Mouse (Mus musculus): Measurements from ENCODE around the gene Dusp15. TPM values are rescaled to one million over a fixed set of nuclear protein-coding genes. Genes with fewer than 3 reads are reported as not detected.

Dusp15 gene
- polyA plus RNA-seq, 1 experiment from 2014 or later, result 8.8 TPM

- Histone ChIP-seq H3K4me3 (replicated peaks; ENCODE audit: low read depth, low read length) (no peak overlapping the region), H3K27ac (no peak overlapping the region), H3K27me3 (ENCODE audit: insufficient read depth, low read length) (no peaks in the 10 kb centered on the region), H3K9ac (ENCODE audit: low read depth, low read length) (no peak overlapping the region), H3K4me1 (replicated peaks; ENCODE audit: insufficient read depth, low read length) (peaks cover 3% of the 10 kb centered on the region; the same call in 1 of the 2 replicates), H3K36me3 (ENCODE audit: insufficient read depth, low read length) (no peaks in the 10 kb centered on the region), H3K4me2 (ENCODE audit: low read length) (no peak overlapping the region), H3K9me3 (replicated peaks; ENCODE audit: low read length) (no peaks in the 10 kb centered on the region)
- no peak for DNase-seq (ENCODE audit: low spot score)
- no peak for TF ChIP-seq CTCF (IDR thresholded peaks at IDR 0.05; ENCODE audit: low read depth)
- no peak for ATAC-seq (replicated peaks; ENCODE audit: low FRiP score, low read depth)
- 23% methylated on average over 7 of the region's 7 CpGs for WGBS
These were observed 38.0 kb downstream of the Dusp15 start for GRCm38 (mm10) chr2:152913471-152913870.

- DNase-seq (ENCODE audit: low spot score) (no peak), ATAC-seq (replicated peaks; ENCODE audit: low FRiP score, low read depth) (no peak)
- H3K27me3 ChIP-seq (ENCODE audit: insufficient read depth, low read length), result no peaks in the 10 kb centered on the region
- no peak overlapping the region for H3K4me2 ChIP-seq (ENCODE audit: low read length)
- TF ChIP-seq CTCF (IDR thresholded peaks at IDR 0.05; ENCODE audit: low read depth), result no peak
- no peak overlapping the region for H3K9ac ChIP-seq (ENCODE audit: low read depth, low read length)
- peaks cover 3% of the 10 kb centered on the region; the same call in 1 of the 2 replicates for H3K4me1 ChIP-seq (replicated peaks; ENCODE audit: insufficient read depth, low read length)
- H3K9me3 ChIP-seq (replicated peaks; ENCODE audit: low read length), result no peaks in the 10 kb centered on the region
- no peaks in the 10 kb centered on the region for H3K36me3 ChIP-seq (ENCODE audit: insufficient read depth, low read length)
- H3K4me3 ChIP-seq (replicated peaks; ENCODE audit: low read depth, low read length), result no peak overlapping the region
- no peak overlapping the region for H3K27ac ChIP-seq
- 32% methylated on average over 6 of the region's 6 CpGs for WGBS
These were observed 40.1 kb downstream of the Dusp15 start for GRCm38 (mm10) chr2:152911432-152911831.

GRCm38 (mm10) chr2:152911031-152911430 is 40.5 kb downstream of the Dusp15 start, which contains the start of gene Mylk2:
Gene Mylk2, plus strand, starts transcription at chr2:152911352.
- ATAC-seq (replicated peaks; ENCODE audit: low FRiP score, low read depth), result 0 out of 2 replicates have a peak, but pooled peaks have one; percentile 8
- Histone ChIP-seq H3K27me3 (ENCODE audit: insufficient read depth, low read length) (no peaks in the 10 kb centered on the region), H3K4me3 (replicated peaks; ENCODE audit: low read depth, low read length) (no peak within 1 kb of the TSS), H3K4me1 (replicated peaks; ENCODE audit: insufficient read depth, low read length) (peaks cover 3% of the 10 kb centered on the region; the same call in 1 of the 2 replicates), H3K9ac (ENCODE audit: low read depth, low read length) (no peak within 1 kb of the TSS), H3K36me3 (ENCODE audit: insufficient read depth, low read length) (no peaks in the 10 kb centered on the region), H3K9me3 (replicated peaks; ENCODE audit: low read length) (no peaks in the 10 kb centered on the region), H3K27ac (no peak within 1 kb of the TSS), H3K4me2 (ENCODE audit: low read length) (no peak within 1 kb of the TSS)
- DNase-seq (ENCODE audit: low spot score), result no peak
- no peak for TF ChIP-seq CTCF (IDR thresholded peaks at IDR 0.05; ENCODE audit: low read depth)
- 15% methylated on average over 12 of the region's 12 CpGs for WGBS

GRCm38 (mm10) chr2:152909848-152910247 is 41.6 kb downstream of the Dusp15 start:
- Histone ChIP-seq H3K9ac (ENCODE audit: low read depth, low read length) (no peak overlapping the region), H3K9me3 (replicated peaks; ENCODE audit: low read length) (no peaks in the 10 kb centered on the region), H3K27ac (no peak overlapping the region), H3K36me3 (ENCODE audit: insufficient read depth, low read length) (no peaks in the 10 kb centered on the region), H3K4me1 (replicated peaks; ENCODE audit: insufficient read depth, low read length) (peaks cover 10% of the 10 kb centered on the region), H3K4me3 (replicated peaks; ENCODE audit: low read depth, low read length) (no peak overlapping the region), H3K27me3 (ENCODE audit: insufficient read depth, low read length) (no peaks in the 10 kb centered on the region), H3K4me2 (ENCODE audit: low read length) (no peak overlapping the region)
- no peak for DNase-seq (ENCODE audit: low spot score)
- 56% methylated on average over 6 of the region's 6 CpGs for WGBS
- ATAC-seq (replicated peaks; ENCODE audit: low FRiP score, low read depth), result no peak
- TF ChIP-seq CTCF (IDR thresholded peaks at IDR 0.05; ENCODE audit: low read depth), result no peak

GRCm38 (mm10) chr2:152907114-152907943 is 44.2 kb downstream of the Dusp15 start:
- Histone ChIP-seq H3K27ac (no peak overlapping the region), H3K9ac (ENCODE audit: low read depth, low read length) (no peak overlapping the region), H3K4me1 (replicated peaks; ENCODE audit: insufficient read depth, low read length) (peaks cover 6% of the 10 kb centered on the region), H3K36me3 (ENCODE audit: insufficient read depth, low read length) (no peaks in the 10 kb centered on the region), H3K4me3 (replicated peaks; ENCODE audit: low read depth, low read length) (no peak overlapping the region), H3K4me2 (ENCODE audit: low read length) (no peak overlapping the region), H3K9me3 (replicated peaks; ENCODE audit: low read length) (no peaks in the 10 kb centered on the region), H3K27me3 (ENCODE audit: insufficient read depth, low read length) (no peaks in the 10 kb centered on the region)
- no peak for TF ChIP-seq CTCF (IDR thresholded peaks at IDR 0.05; ENCODE audit: low read depth)
- WGBS, result 50% methylated on average over 14 of the region's 14 CpGs
- DNase-seq (ENCODE audit: low spot score) (no peak), ATAC-seq (replicated peaks; ENCODE audit: low FRiP score, low read depth) (no peak)

- no peak for ATAC-seq (replicated peaks; ENCODE audit: low FRiP score, low read depth)
- H3K4me1 ChIP-seq (replicated peaks; ENCODE audit: insufficient read depth, low read length), result peaks cover 6% of the 10 kb centered on the region
- H3K4me2 ChIP-seq (ENCODE audit: low read length), result no peak overlapping the region
These were observed 45.0 kb downstream of the Dusp15 start for GRCm38 (mm10) chr2:152906274-152907037.

More at GRCm38 (mm10) chr2:152906274-152907037, 45.0 kb downstream of the Dusp15 start:
- H3K36me3 ChIP-seq (ENCODE audit: insufficient read depth, low read length), result no peaks in the 10 kb centered on the region
- TF ChIP-seq CTCF (IDR thresholded peaks at IDR 0.05; ENCODE audit: low read depth), result no peak
- H3K4me3 ChIP-seq (replicated peaks; ENCODE audit: low read depth, low read length), result no peak overlapping the region
- no peaks in the 10 kb centered on the region for H3K27me3 ChIP-seq (ENCODE audit: insufficient read depth, low read length)
- no peak for DNase-seq (ENCODE audit: low spot score)
- H3K9me3 ChIP-seq (replicated peaks; ENCODE audit: low read length), result no peaks in the 10 kb centered on the region
- WGBS, result 52% methylated on average over 9 of the region's 9 CpGs
- no peak overlapping the region for H3K9ac ChIP-seq (ENCODE audit: low read depth, low read length)
- no peak overlapping the region for H3K27ac ChIP-seq
